Mouse (Mus musculus) cortical plate, adult 2 months (tissue): ENCODE results near the gene Nrcam.

ENCODE experiments used
- CTCF ChIP-seq: fragments of 200-500 bp; IDR thresholded peaks from 2 replicates; pipeline ENCODE4 v1.5.1; 2011; ENCODE audit warnings: mild to moderate bottlenecking, control low read depth, low read length; ENCODE audit not compliant: insufficient read depth; ENCODE audit errors: extremely low read depth
- POLR2A ChIP-seq: fragments of 200-500 bp; IDR thresholded peaks from 2 replicates; pipeline ENCODE4 v1.6.1; 2011; ENCODE audit warnings: mild to moderate bottlenecking, low read length, control low read depth; ENCODE audit not compliant: insufficient read depth; ENCODE audit errors: extremely low read depth

DNA sequence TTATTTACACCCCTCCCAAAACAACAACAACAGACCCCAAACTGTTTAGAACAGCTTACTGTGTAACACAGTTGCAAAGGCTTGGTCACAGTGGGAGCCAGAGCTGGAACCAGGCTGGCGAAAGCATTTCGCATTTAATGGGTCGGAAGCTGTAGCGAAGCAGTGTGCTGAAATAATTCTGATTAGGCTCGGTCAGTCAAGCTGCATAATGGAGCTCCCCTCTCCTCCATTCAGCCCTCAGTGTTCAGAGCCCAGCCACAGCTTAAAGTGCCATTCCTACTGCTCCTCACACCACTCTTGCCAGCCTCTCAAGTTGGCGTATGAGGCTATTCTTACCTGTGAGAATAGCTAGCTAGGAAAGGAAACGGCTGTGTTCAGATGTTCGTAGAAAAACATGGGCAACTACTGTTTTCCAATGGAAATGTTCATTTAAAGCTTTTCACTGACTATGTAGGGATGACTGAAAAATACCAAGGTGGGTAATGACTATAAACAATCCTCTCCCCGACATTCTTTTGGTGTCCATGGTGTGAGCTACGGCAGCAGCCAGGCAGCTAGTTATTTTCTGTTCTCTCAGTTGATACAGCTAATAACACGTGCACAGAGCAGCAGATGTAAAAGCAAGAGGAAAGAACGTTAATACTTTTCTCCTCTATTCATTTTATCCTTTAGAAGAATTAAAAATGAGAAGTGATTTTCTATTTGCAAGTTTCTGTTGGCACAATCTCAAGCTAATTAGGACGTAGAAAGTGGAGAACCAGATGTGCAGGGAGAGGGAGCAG lies 108.6 kb downstream of the Nrcam start:
- TF ChIP-seq CTCF (no peak), POLR2A (no peak)
